8 mouse cellular contexts compared by ENCODE assay signal in the genomic region with DNA sequence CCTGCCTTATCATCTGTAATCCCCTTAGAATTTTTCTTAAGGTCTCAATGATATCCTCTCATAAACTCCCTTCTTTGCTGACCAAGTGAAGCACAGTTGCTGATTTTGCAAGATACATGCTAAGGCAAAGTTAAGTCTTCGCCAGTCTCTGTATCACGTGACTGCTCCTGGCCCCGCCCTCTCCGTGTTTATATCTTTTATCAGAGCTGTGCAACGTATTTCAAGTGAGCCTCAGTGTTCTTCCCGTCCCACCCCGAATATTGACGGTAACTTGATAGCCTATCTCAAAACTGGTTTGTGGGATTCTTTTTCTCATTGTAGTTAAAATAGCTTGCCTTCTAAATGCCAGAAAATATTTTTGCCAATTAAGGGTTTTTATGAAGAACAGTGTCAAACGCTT. TPM values are rescaled to one million over a fixed set of nuclear protein-coding genes. Genes with fewer than 3 reads are reported as not detected.
A peak's percentile ranks its signal among the peaks of the same experiment; 100 is the strongest.
DNase-seq lines count a peak whose midpoint lies in the region; ATAC-seq lines count a peak whose summit lies in the region.

No protein-coding gene starts in this region.

- no peaks in the 10 kb centered on the region for H3K9me3 ChIP-seq in hindbrain, embryonic 12.5 days (replicated peaks)
- no peaks in the 10 kb centered on the region for H3K9me3 ChIP-seq in hindbrain, embryonic 11.5 days (ENCODE audit: control insufficient read depth, low read length)
- no peaks in the 10 kb centered on the region for H3K9me3 ChIP-seq in embryonic facial prominence, embryonic 10.5 days
- H3K9me3 ChIP-seq in heart, embryonic 11.5 days (replicated peaks; ENCODE audit: control insufficient read depth, low read length) = no peaks in the 10 kb centered on the region
- no peaks in the 10 kb centered on the region for H3K9me3 ChIP-seq in kidney, embryonic 16.5 days (ENCODE audit: low read length)

- no peaks in the 10 kb centered on the region for H3K36me3 ChIP-seq in hindbrain, embryonic 12.5 days
- H3K36me3 ChIP-seq in hindbrain, embryonic 11.5 days (ENCODE audit: control insufficient read depth, insufficient read depth, low read length) = no peaks in the 10 kb centered on the region
- no peaks in the 10 kb centered on the region for H3K36me3 ChIP-seq in embryonic facial prominence, embryonic 10.5 days (replicated peaks)
- H3K36me3 ChIP-seq in heart, embryonic 11.5 days (ENCODE audit: control insufficient read depth, insufficient read depth, low read length) = no peaks in the 10 kb centered on the region
- no peaks in the 10 kb centered on the region for H3K36me3 ChIP-seq in kidney, embryonic 16.5 days (ENCODE audit: insufficient read depth, low read length)

- H3K9ac ChIP-seq in hindbrain, embryonic 12.5 days = no peak overlapping the region
- H3K9ac ChIP-seq in hindbrain, embryonic 11.5 days (ENCODE audit: low read depth, low read length) = no peak overlapping the region
- peak overlapping the region; percentile 49; the same call in 1 of the 2 replicates for H3K9ac ChIP-seq in heart, embryonic 11.5 days (ENCODE audit: low read depth, low read length)
- peak overlapping the region; percentile 56; the same call in 1 of the 2 replicates for H3K9ac ChIP-seq in kidney, embryonic 16.5 days (replicated peaks; ENCODE audit: low read length)

- H3K27ac ChIP-seq in hindbrain, embryonic 12.5 days = no peak overlapping the region
- no peak overlapping the region for H3K27ac ChIP-seq in hindbrain, embryonic 11.5 days (ENCODE audit: low read depth, low read length)
- H3K27ac ChIP-seq in embryonic facial prominence, embryonic 10.5 days (replicated peaks) = 0 out of 2 replicates have a peak overlapping the region, but pooled peaks have one; percentile 37
- peak overlapping the region; percentile 85 for H3K27ac ChIP-seq in heart, embryonic 11.5 days (ENCODE audit: low read depth, low read length)
- H3K27ac ChIP-seq in kidney, embryonic 16.5 days (ENCODE audit: low read length) = peak overlapping the region; percentile 76; the same call in 1 of the 2 replicates

- peaks cover 3% of the 10 kb centered on the region for H3K4me1 ChIP-seq in hindbrain, embryonic 12.5 days
- H3K4me1 ChIP-seq in hindbrain, embryonic 11.5 days (replicated peaks; ENCODE audit: control insufficient read depth, insufficient read depth, low read length) = no peaks in the 10 kb centered on the region
- H3K4me1 ChIP-seq in embryonic facial prominence, embryonic 10.5 days = peaks cover 22% of the 10 kb centered on the region
- H3K4me1 ChIP-seq in heart, embryonic 11.5 days (ENCODE audit: control insufficient read depth, insufficient read depth, low read length) = peaks cover 7% of the 10 kb centered on the region; the same call in 1 of the 2 replicates
- peaks cover 16% of the 10 kb centered on the region for H3K4me1 ChIP-seq in kidney, embryonic 16.5 days (ENCODE audit: insufficient read depth, low read length)

- no peak overlapping the region for H3K4me3 ChIP-seq in hindbrain, embryonic 12.5 days
- no peak overlapping the region for H3K4me3 ChIP-seq in hindbrain, embryonic 11.5 days (ENCODE audit: low read depth, low read length)
- no peak overlapping the region; the same call in 1 of the 2 replicates for H3K4me3 ChIP-seq in embryonic facial prominence, embryonic 10.5 days
- H3K4me3 ChIP-seq in heart, embryonic 11.5 days (ENCODE audit: low read depth, low read length) = peak overlapping the region; percentile 6; the same call in 1 of the 2 replicates
- peak overlapping the region; percentile 33 for H3K4me3 ChIP-seq in kidney, embryonic 16.5 days (ENCODE audit: low read length)

- no peak for ATAC-seq in hindbrain, embryonic 12.5 days (ENCODE audit: low FRiP score)
- ATAC-seq in hindbrain, embryonic 11.5 days (ENCODE audit: low FRiP score) = no peak
- ATAC-seq in heart, embryonic 11.5 days (replicated peaks; ENCODE audit: insufficient number of reproducible peaks, low FRiP score, low TSS enrichment) = no peak
- ATAC-seq in kidney, embryonic 16.5 days (ENCODE audit: low FRiP score, low TSS enrichment) = no peak

- 73% methylated on average over 9 of the region's 9 CpGs for WGBS in hindbrain, embryonic 12.5 days
- WGBS in hindbrain, embryonic 11.5 days = 74% methylated on average over 9 of the region's 9 CpGs
- WGBS in embryonic facial prominence, embryonic 10.5 days = 71% methylated on average over 9 of the region's 9 CpGs
- 28% methylated on average over 9 of the region's 9 CpGs for WGBS in heart, embryonic 11.5 days (ENCODE audit: insufficient replicate concordance)
- WGBS in kidney, embryonic 16.5 days = 41% methylated on average over 9 of the region's 9 CpGs

- peak overlapping the region; percentile 24; the same call in 1 of the 2 replicates for H3K4me2 ChIP-seq in hindbrain, embryonic 12.5 days (replicated peaks)
- no peak overlapping the region for H3K4me2 ChIP-seq in hindbrain, embryonic 11.5 days (replicated peaks; ENCODE audit: low read depth, low read length)
- H3K4me2 ChIP-seq in heart, embryonic 11.5 days = peak overlapping the region; percentile 52
- H3K4me2 ChIP-seq in kidney, embryonic 16.5 days (replicated peaks; ENCODE audit: low read depth, low read length) = peak overlapping the region; percentile 54

- no peaks in the 10 kb centered on the region for H3K27me3 ChIP-seq in hindbrain, embryonic 12.5 days
- H3K27me3 ChIP-seq in hindbrain, embryonic 11.5 days (ENCODE audit: control insufficient read depth, insufficient read depth, low read length) = no peaks in the 10 kb centered on the region
- no peaks in the 10 kb centered on the region for H3K27me3 ChIP-seq in embryonic facial prominence, embryonic 10.5 days (replicated peaks; ENCODE audit: low read depth, poor library complexity, severe bottlenecking)
- no peaks in the 10 kb centered on the region for H3K27me3 ChIP-seq in heart, embryonic 11.5 days (ENCODE audit: control insufficient read depth, insufficient read depth, low read length)
- H3K27me3 ChIP-seq in kidney, embryonic 16.5 days (ENCODE audit: insufficient read depth, low read length) = no peaks in the 10 kb centered on the region

- DNase-seq in hindbrain, embryonic 11.5 days (ENCODE audit: low spot score) = no peak
- DNase-seq in embryonic facial prominence, embryonic 10.5 days (ENCODE audit: low spot score) = no peak
- peak; percentile 89 for DNase-seq in lung, postnatal 36 days
- peak; percentile 69 for DNase-seq in thymus, postnatal 14 days
- DNase-seq in left cerebral cortex, postnatal 36 days (ENCODE audit: low spot score in 2 of 2) = no peak

- intact Hi-C loops in left cerebral cortex, postnatal 36 days (cut with DNase I) = no loop called here

RNA-seq across cellular contexts. Expression of a gene that starts 29.5 kb away (rescaled TPM):
- 24.8 and 28.7 TPM in 2 replicates for polyA plus RNA-seq in hindbrain, embryonic 12.5 days (2016; fragmentation: Nextera tagmentation; extraction: Ambion mirVana)
- 26.4 and 27.9 TPM in 2 replicates for polyA plus RNA-seq in hindbrain, embryonic 11.5 days (2014; fragmentation: Nextera tagmentation; extraction: Ambion mirVana)
- polyA plus RNA-seq in embryonic facial prominence, embryonic 10.5 days (2016; fragmentation: Nextera tagmentation; extraction: Ambion mirVana) = 32.8 and 34.8 TPM in 2 replicates
- polyA plus RNA-seq in heart, embryonic 11.5 days (2014; fragmentation: Nextera tagmentation; extraction: Ambion mirVana) = 24.5 and 25.8 TPM in 2 replicates
- 32.1 and 33.2 TPM in 2 replicates for polyA plus RNA-seq in kidney, embryonic 16.5 days (2015; fragmentation: Nextera tagmentation; extraction: Ambion mirVana)
- 10 to 100 TPM; 23.4 to 28.3 TPM for total RNA-seq in left cerebral cortex, postnatal 36 days (2021)

RNA-seq across cellular contexts. Expression of a gene that starts 30.3 kb away (rescaled TPM):
- 18.3 and 19.6 TPM in 2 replicates for polyA plus RNA-seq in hindbrain, embryonic 12.5 days (2016; fragmentation: Nextera tagmentation; extraction: Ambion mirVana)
- polyA plus RNA-seq in hindbrain, embryonic 11.5 days (2014; fragmentation: Nextera tagmentation; extraction: Ambion mirVana) = 19.1 and 19.5 TPM in 2 replicates
- 19.0 and 19.5 TPM in 2 replicates for polyA plus RNA-seq in embryonic facial prominence, embryonic 10.5 days (2016; fragmentation: Nextera tagmentation; extraction: Ambion mirVana)
- 17.4 and 17.5 TPM in 2 replicates for polyA plus RNA-seq in heart, embryonic 11.5 days (2014; fragmentation: Nextera tagmentation; extraction: Ambion mirVana)
- polyA plus RNA-seq in kidney, embryonic 16.5 days (2015; fragmentation: Nextera tagmentation; extraction: Ambion mirVana) = 19.2 and 20.7 TPM in 2 replicates
- total RNA-seq in left cerebral cortex, postnatal 36 days (2021) = 10 to 100 TPM; 10.8 to 12.5 TPM

RNA-seq across cellular contexts. Expression of a gene that starts 59.0 kb away (rescaled TPM):
- 14.6 and 17.2 TPM in 2 replicates for polyA plus RNA-seq in hindbrain, embryonic 12.5 days (2016; fragmentation: Nextera tagmentation; extraction: Ambion mirVana)
- polyA plus RNA-seq in hindbrain, embryonic 11.5 days (2014; fragmentation: Nextera tagmentation; extraction: Ambion mirVana) = 15.3 and 15.7 TPM in 2 replicates
- 8.6 and 11.0 TPM in 2 replicates for polyA plus RNA-seq in embryonic facial prominence, embryonic 10.5 days (2016; fragmentation: Nextera tagmentation; extraction: Ambion mirVana)
- polyA plus RNA-seq in heart, embryonic 11.5 days (2014; fragmentation: Nextera tagmentation; extraction: Ambion mirVana) = 9.5 and 13.1 TPM in 2 replicates
- 12.6 and 12.9 TPM in 2 replicates for polyA plus RNA-seq in kidney, embryonic 16.5 days (2015; fragmentation: Nextera tagmentation; extraction: Ambion mirVana)
- total RNA-seq in left cerebral cortex, postnatal 36 days (2021) = 10 to 100 TPM; 21.9 to 23.4 TPM

Comparison
In these comparisons a context has a peak if more than half of its experiments do, and no peak if none do; other contexts are left out.
1. H3K27ac ChIP-seq: peak in embryonic facial prominence, embryonic 10.5 days (single experiment), heart, embryonic 11.5 days (single experiment) and kidney, embryonic 16.5 days (single experiment); none in hindbrain, embryonic 12.5 days (single experiment) and hindbrain, embryonic 11.5 days (single experiment).
2. H3K4me3 ChIP-seq: peak in heart, embryonic 11.5 days (single experiment) and kidney, embryonic 16.5 days (single experiment); none in hindbrain, embryonic 12.5 days (single experiment), hindbrain, embryonic 11.5 days (single experiment) and embryonic facial prominence, embryonic 10.5 days (single experiment).
3. H3K9ac ChIP-seq: peak in heart, embryonic 11.5 days (single experiment) and kidney, embryonic 16.5 days (single experiment); none in hindbrain, embryonic 12.5 days (single experiment) and hindbrain, embryonic 11.5 days (single experiment).
4. DNase-seq: peak in lung, postnatal 36 days (single experiment) and thymus, postnatal 14 days (single experiment); none in hindbrain, embryonic 11.5 days (single experiment), embryonic facial prominence, embryonic 10.5 days (single experiment) and left cerebral cortex, postnatal 36 days (0 of 2).